In the genomic region with DNA sequence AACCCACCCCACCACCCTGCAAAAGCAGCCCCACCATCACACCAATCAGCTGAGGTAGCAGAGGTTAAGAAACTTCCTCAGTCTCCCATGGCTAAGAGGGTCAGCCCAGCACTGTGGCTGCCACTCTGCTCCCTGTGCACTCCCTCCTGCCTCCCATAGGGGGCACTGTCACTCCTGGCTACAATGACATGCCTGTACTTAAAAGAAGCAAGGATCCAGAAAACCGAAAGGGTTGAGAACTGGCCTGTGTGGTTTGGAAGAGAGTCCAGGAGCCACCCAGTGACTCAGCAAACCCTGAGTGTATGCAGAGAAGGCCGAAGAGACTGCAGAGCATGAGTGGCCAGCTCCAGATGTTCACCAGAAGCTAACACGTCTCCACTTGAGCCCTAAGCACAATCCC, we compare ENCODE assay signal across 8 mouse cellular contexts. TPM values are rescaled to one million over a fixed set of nuclear protein-coding genes. Genes with fewer than 3 reads are reported as not detected.
DNase-seq lines count a peak whose midpoint lies in the region; ATAC-seq and TF ChIP-seq lines count a peak whose summit lies in the region.

No protein-coding gene starts in this region.

- 0 out of 2 replicates have a peak, but pooled peaks have one; percentile 15 for ATAC-seq in limb, embryonic 15.5 days (ENCODE audit: insufficient number of reproducible peaks, low FRiP score, low TSS enrichment, low read depth)

- H3K27me3 ChIP-seq in limb, embryonic 15.5 days: no peaks in the 10 kb centered on the region
- peaks cover 5% of the 10 kb centered on the region for H3K27me3 ChIP-seq in myocyte (ENCODE audit: control insufficient read depth, insufficient read depth, insufficient read length)

- 32% methylated on average over 3 of the region's 3 CpGs for WGBS in limb, embryonic 15.5 days

- TF ChIP-seq POLR2A in myocyte (IDR thresholded peaks at IDR 0.05; ENCODE audit: insufficient read length, low read depth): no peak

- no peaks in the 10 kb centered on the region for H3K9me3 ChIP-seq in limb, embryonic 15.5 days

- H3K36me3 ChIP-seq in limb, embryonic 15.5 days: no peaks in the 10 kb centered on the region
- H3K36me3 ChIP-seq in myocyte (ENCODE audit: control insufficient read depth, insufficient read depth): no peaks in the 10 kb centered on the region

- H3K79me2 ChIP-seq in myocyte (ENCODE audit: control insufficient read depth, insufficient read depth): no peaks in the 10 kb centered on the region

- H3K4me3 ChIP-seq in brown adipose tissue, adult 24 weeks (ENCODE audit: insufficient read depth, low read depth, low read length): no peak overlapping the region
- no peak overlapping the region for H3K4me3 ChIP-seq in limb, embryonic 15.5 days
- no peak overlapping the region for H3K4me3 ChIP-seq in myocyte

- H3ac ChIP-seq in myocyte (ENCODE audit: control insufficient read depth, insufficient read length): no peak overlapping the region

- no peak overlapping the region for H3K4me2 ChIP-seq in limb, embryonic 15.5 days
- H3K4me2 ChIP-seq in myocyte (ENCODE audit: low read depth): peak overlapping the region; percentile 36

- no peak overlapping the region for H3K9ac ChIP-seq in limb, embryonic 15.5 days

- H3K27ac ChIP-seq in brown adipose tissue, adult 24 weeks (replicated peaks; ENCODE audit: low read depth, low read length): 0 out of 2 replicates have a peak overlapping the region, but pooled peaks have one; percentile 20
- no peak overlapping the region for H3K27ac ChIP-seq in limb, embryonic 15.5 days

- H3K4me1 ChIP-seq in brown adipose tissue, adult 24 weeks (ENCODE audit: control insufficient read depth, insufficient read depth, insufficient read length, low read length): peaks cover 6% of the 10 kb centered on the region
- peaks cover 9% of the 10 kb centered on the region; the same call in 1 of the 2 replicates for H3K4me1 ChIP-seq in limb, embryonic 15.5 days

- peak; percentile 52 to 60 for DNase-seq in left cerebral cortex, adult 18-20 months (ENCODE audit: low spot score in 2 of 2)
- DNase-seq in left cerebral cortex, adult 11 months (ENCODE audit: low spot score): no peak
- DNase-seq in fibroblast of lung, adult 2 months (ENCODE audit: low read depth): peak; percentile 96
- DNase-seq in induced T-regulatory cell, adult 2 months (ENCODE audit: low read depth): peak; percentile 51
- peak; percentile 47 for DNase-seq in thymus, postnatal 0 days (ENCODE audit: low spot score)

TF ChIP-seq in myocyte, 11 proteins besides CTCF, POLR2A, EP300 and RAD21:
- no peak for TF ChIP-seq MAX (IDR thresholded peaks at IDR 0.05; ENCODE audit: low read depth)
- no peak for TF ChIP-seq CEBPB (IDR thresholded peaks at IDR 0.05; ENCODE audit: insufficient read depth, poor library complexity, severe bottlenecking)
- no peak for TF ChIP-seq E2F4 (IDR thresholded peaks at IDR 0.05; ENCODE audit: insufficient read depth)
- no peak for TF ChIP-seq TCF12 (IDR thresholded peaks at IDR 0.05; ENCODE audit: insufficient read depth, poor library complexity, severe bottlenecking)
- TF ChIP-seq POLR2AphosphoS2 (IDR thresholded peaks at IDR 0.05; ENCODE audit: insufficient read length, low read depth): no peak
- no peak for TF ChIP-seq MYOG (IDR thresholded peaks at IDR 0.05; ENCODE audit: control insufficient read depth in 1 of 3, insufficient read depth in 1 of 3, insufficient read length in 2 of 3, low read depth in 2 of 3)
- no peak for TF ChIP-seq USF1 (IDR thresholded peaks at IDR 0.05; ENCODE audit: low read depth)
- no peak for TF ChIP-seq SRF (IDR thresholded peaks at IDR 0.05; ENCODE audit: control insufficient read depth, insufficient read length, low read depth)
- TF ChIP-seq REST (IDR thresholded peaks at IDR 0.05; ENCODE audit: insufficient read depth, insufficient read length): no peak
- TF ChIP-seq TCF3 (IDR thresholded peaks at IDR 0.05; ENCODE audit: insufficient read length, low read depth): no peak
- TF ChIP-seq MYOD1 (IDR thresholded peaks at IDR 0.05; ENCODE audit: control insufficient read depth in 1 of 3, insufficient read length in 2 of 3, low read depth in 2 of 3): no peak

RNA-seq across cellular contexts. Expression of a gene that starts 4.1 kb away (rescaled TPM):
- total RNA-seq in left cerebral cortex, adult 18-20 months (2021): 1 to 10 TPM; 5.8 to 6.7 TPM
- polyA plus RNA-seq in brown adipose tissue, adult 24 weeks (2012; ENCODE audit: insufficient read depth, insufficient read length, missing spikeins): 3.1 and 7.9 TPM in 2 replicates
- polyA plus RNA-seq in limb, embryonic 15.5 days (2015; fragmentation: Nextera tagmentation; extraction: Ambion mirVana): 6.8 and 7.4 TPM in 2 replicates
- not detected for polyA plus RNA-seq in myocyte (2012; fragmentation: generic; extraction: Trizol)
- 2.5 and 3.1 TPM in 2 replicates for polyA plus RNA-seq in thymus, postnatal 0 days (2015; fragmentation: Nextera tagmentation; extraction: Ambion mirVana)

RNA-seq across cellular contexts. Expression of a gene that starts 7.8 kb away (rescaled TPM):
- total RNA-seq in left cerebral cortex, adult 18-20 months (2021): 10 to 100 TPM; 91.2 to 99.8 TPM
- 10.3 and 15.8 TPM in 2 replicates for polyA plus RNA-seq in brown adipose tissue, adult 24 weeks (2012; ENCODE audit: insufficient read depth, insufficient read length, missing spikeins)
- polyA plus RNA-seq in limb, embryonic 15.5 days (2015; fragmentation: Nextera tagmentation; extraction: Ambion mirVana): 10.7 and 11.9 TPM in 2 replicates
- polyA plus RNA-seq in myocyte (2012; fragmentation: generic; extraction: Trizol): 0.50 TPM
- 1.5 and 2.1 TPM in 2 replicates for polyA plus RNA-seq in thymus, postnatal 0 days (2015; fragmentation: Nextera tagmentation; extraction: Ambion mirVana)

RNA-seq across cellular contexts. Expression of a gene that starts 29.7 kb away (rescaled TPM):
- total RNA-seq in left cerebral cortex, adult 18-20 months (2021): not detected
- not detected in 2 replicates for polyA plus RNA-seq in brown adipose tissue, adult 24 weeks (2012; ENCODE audit: insufficient read depth, insufficient read length, missing spikeins)
- polyA plus RNA-seq in limb, embryonic 15.5 days (2015; fragmentation: Nextera tagmentation; extraction: Ambion mirVana): not detected in 2 replicates
- polyA plus RNA-seq in myocyte (2012; fragmentation: generic; extraction: Trizol): not detected
- polyA plus RNA-seq in thymus, postnatal 0 days (2015; fragmentation: Nextera tagmentation; extraction: Ambion mirVana): 1.6 and 1.8 TPM in 2 replicates

RNA-seq across cellular contexts. Expression of a gene that starts 43.8 kb away (rescaled TPM):
- 100 to 1,000 TPM; 229 to 250 TPM for total RNA-seq in left cerebral cortex, adult 18-20 months (2021)
- 117 and 121 TPM in 2 replicates for polyA plus RNA-seq in brown adipose tissue, adult 24 weeks (2012; ENCODE audit: insufficient read depth, insufficient read length, missing spikeins)
- polyA plus RNA-seq in limb, embryonic 15.5 days (2015; fragmentation: Nextera tagmentation; extraction: Ambion mirVana): 168 and 185 TPM in 2 replicates
- 25.4 TPM for polyA plus RNA-seq in myocyte (2012; fragmentation: generic; extraction: Trizol)
- 14.4 and 14.9 TPM in 2 replicates for polyA plus RNA-seq in thymus, postnatal 0 days (2015; fragmentation: Nextera tagmentation; extraction: Ambion mirVana)

RNA-seq across cellular contexts. Expression of a gene that starts 46.9 kb away (rescaled TPM):
- 1 to 10 TPM; 5.0 to 5.7 TPM for total RNA-seq in left cerebral cortex, adult 18-20 months (2021)
- polyA plus RNA-seq in brown adipose tissue, adult 24 weeks (2012; ENCODE audit: insufficient read depth, insufficient read length, missing spikeins): 116 and 122 TPM in 2 replicates
- 69.1 and 73.7 TPM in 2 replicates for polyA plus RNA-seq in limb, embryonic 15.5 days (2015; fragmentation: Nextera tagmentation; extraction: Ambion mirVana)
- 17.1 TPM for polyA plus RNA-seq in myocyte (2012; fragmentation: generic; extraction: Trizol)
- 25.3 and 26.8 TPM in 2 replicates for polyA plus RNA-seq in thymus, postnatal 0 days (2015; fragmentation: Nextera tagmentation; extraction: Ambion mirVana)
